Mouse (Mus musculus): ENCODE measurements around the gene Tnrc6a.

- TF ChIP-seq CTCF (IDR thresholded peaks at IDR 0.05; ENCODE audit: control insufficient read depth, insufficient read depth, low read length) (no peak), POLR2A (IDR thresholded peaks at IDR 0.05; ENCODE audit: borderline replicate concordance, control insufficient read depth, low read depth, low read length) (no peak)
These were observed 5.4 kb downstream of the Tnrc6a start for GRCm38 (mm10) chr7:123129061-123129460.
